Mouse (Mus musculus) midbrain, embryonic 11.5 days (tissue): Measurements from ENCODE around the gene Smurf2. TPM values are rescaled to one million over a fixed set of nuclear protein-coding genes. Genes with fewer than 3 reads are reported as not detected.
"Not testable (repeated sequence)": the region's sequence is repeated elsewhere in the genome, so short reads cannot be mapped to it uniquely, and the experiment has no call there.

Experiments used
- ATAC-seq: fragments of 200-750 bp; cut with Nextera tagmentation; 2 replicates; pipeline ENCODE4 v1.8.0; 2017; ENCODE audit warnings: moderate TSS enrichment, moderate library complexity; ENCODE audit not compliant: low FRiP score
- DNase-seq: peaks from one replicate; pipeline ENCODE4 v3.0.0; 2015; ENCODE audit warnings: low spot score; ENCODE audit errors: missing footprints
- H3K27ac ChIP-seq: fragments of 300-500 bp; sonication (generic); 2 replicates; pipeline ENCODE4 v1.5.1; 2014; ENCODE audit warnings: low read depth, low read length
- H3K27me3 ChIP-seq: fragments of 300-500 bp; sonication (generic); 2 replicates; pipeline ENCODE4 v1.6.1; 2014; ENCODE audit warnings: mild to moderate bottlenecking, low read length, moderate library complexity, mixed read lengths; ENCODE audit not compliant: control insufficient read depth, insufficient read depth
- H3K36me3 ChIP-seq: fragments of 300-500 bp; sonication (generic); 2 replicates; pipeline ENCODE4 v1.6.1; 2014; ENCODE audit warnings: mild to moderate bottlenecking, low read length, moderate library complexity, mixed read lengths; ENCODE audit not compliant: control insufficient read depth, insufficient read depth
- H3K4me1 ChIP-seq: fragments of 300-500 bp; sonication (generic); 2 replicates; pipeline ENCODE4 v1.6.1; 2014; ENCODE audit warnings: low read length; ENCODE audit not compliant: control insufficient read depth, insufficient read depth
- H3K4me2 ChIP-seq: fragments of 300-500 bp; sonication (generic); 2 replicates; pipeline ENCODE4 v1.6.1; 2014; ENCODE audit warnings: mild to moderate bottlenecking, moderate library complexity
- H3K4me3 ChIP-seq: fragments of 300-500 bp; sonication (generic); 2 replicates; pipeline ENCODE4 v1.5.1; 2014; ENCODE audit warnings: low read depth, low read length
- H3K9ac ChIP-seq: fragments of 300-500 bp; sonication (generic); 2 replicates; pipeline ENCODE4 v1.6.1; 2014; ENCODE audit warnings: low read length
- H3K9me3 ChIP-seq: fragments of 300-500 bp; sonication (generic); 2 replicates; pipeline ENCODE4 v1.6.1; 2016; ENCODE audit warnings: low read length; ENCODE audit not compliant: control insufficient read depth
- WGBS: fragments of 180-500 bp; shearing (Covaris S2); extraction: QIAGEN DNeasy Blood & Tissue Kit; methylation state at CpG from one replicate; pipeline ENCODE4 v1.1.7; 2014; 5-methylcytosine and 5-hydroxymethylcytosine counted together
- polyA plus RNA-seq: library from polyadenylated mRNA; unstranded; fragments of >200 nt; fragmentation: Nextera tagmentation; extraction: Ambion mirVana; gene quantifications from 2 replicates; pipeline ENCODE4 v1.2.1, GENCODE M21; 2014

The Smurf2 gene
- polyA plus RNA-seq, 1 experiment from 2014 or later, result 20.6 TPM

DNA sequence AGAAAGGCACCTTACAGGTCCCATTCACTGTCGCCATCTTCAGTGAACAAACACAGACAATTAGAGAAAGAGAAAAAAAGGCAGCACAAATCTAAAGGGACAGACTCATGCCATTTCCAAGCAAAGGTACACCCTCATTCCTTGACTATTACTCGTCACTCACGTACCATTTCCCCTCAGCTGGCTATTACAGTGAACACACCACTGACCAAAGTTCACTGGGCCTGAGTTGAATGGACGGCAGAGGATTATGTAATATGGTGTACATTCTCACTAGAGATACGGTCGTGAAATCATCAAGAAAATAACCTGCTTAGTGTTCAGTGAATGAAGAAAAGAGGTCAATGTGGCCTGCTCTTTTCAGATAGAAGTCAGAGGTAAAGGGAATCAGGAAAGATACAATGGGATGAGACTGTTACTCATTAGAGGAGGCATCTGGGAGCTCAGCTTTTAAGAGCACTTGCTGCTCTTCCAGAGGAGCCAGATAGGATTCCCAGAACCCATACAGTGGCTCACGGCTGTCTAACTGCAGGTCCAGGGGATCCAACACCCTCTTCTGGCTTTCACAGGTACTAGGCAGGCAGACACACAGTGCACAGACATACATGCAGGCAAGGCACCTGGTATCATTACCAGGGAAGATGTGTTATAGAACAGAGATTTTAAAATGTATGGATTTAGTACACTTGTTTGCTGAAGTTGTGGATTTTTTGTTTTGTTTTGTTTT is 107.9 kb downstream of the Smurf2 start:
- DNase-seq (no peak), ATAC-seq (no peak)
- Histone ChIP-seq H3K9me3 (no peaks in the 10 kb centered on the region), H3K9ac (no peak overlapping the region), H3K4me3 (no peak overlapping the region), H3K4me2 (no peak overlapping the region), H3K27me3 (no peaks in the 10 kb centered on the region), H3K4me1 (no peaks in the 10 kb centered on the region), H3K36me3 (peaks cover 5% of the 10 kb centered on the region), H3K27ac (no peak overlapping the region)
- 90% methylated on average over 7 of the region's 7 CpGs for WGBS

DNA sequence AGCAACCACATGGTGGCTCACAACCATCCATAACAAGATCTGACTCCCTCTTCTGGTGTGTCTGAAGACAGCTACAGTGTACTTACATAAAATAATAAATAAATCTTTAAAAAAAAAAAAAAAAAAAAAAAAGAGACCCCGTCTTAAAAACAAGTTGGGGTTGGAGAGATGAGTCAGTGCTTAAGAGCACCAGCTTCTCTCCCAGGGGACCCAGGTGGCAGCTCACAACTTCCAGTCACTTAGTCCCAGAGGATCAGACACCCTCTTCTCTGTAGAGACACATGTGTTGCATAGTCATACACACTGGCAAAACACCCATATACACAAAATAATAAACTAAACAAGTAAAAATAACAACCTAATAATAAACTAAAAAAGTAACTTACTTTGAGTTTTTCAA is 113.1 kb downstream of the Smurf2 start:
- H3K4me2 ChIP-seq, H3K27me3 ChIP-seq, H3K9me3 ChIP-seq, H3K4me1 ChIP-seq, H3K27ac ChIP-seq, H3K4me3 ChIP-seq, H3K9ac ChIP-seq, ATAC-seq, DNase-seq: not testable (repeated sequence)
- peaks cover 13% of the 10 kb centered on the region for H3K36me3 ChIP-seq
- WGBS, result 71% methylated on average over 1 of the region's 1 CpGs

DNA sequence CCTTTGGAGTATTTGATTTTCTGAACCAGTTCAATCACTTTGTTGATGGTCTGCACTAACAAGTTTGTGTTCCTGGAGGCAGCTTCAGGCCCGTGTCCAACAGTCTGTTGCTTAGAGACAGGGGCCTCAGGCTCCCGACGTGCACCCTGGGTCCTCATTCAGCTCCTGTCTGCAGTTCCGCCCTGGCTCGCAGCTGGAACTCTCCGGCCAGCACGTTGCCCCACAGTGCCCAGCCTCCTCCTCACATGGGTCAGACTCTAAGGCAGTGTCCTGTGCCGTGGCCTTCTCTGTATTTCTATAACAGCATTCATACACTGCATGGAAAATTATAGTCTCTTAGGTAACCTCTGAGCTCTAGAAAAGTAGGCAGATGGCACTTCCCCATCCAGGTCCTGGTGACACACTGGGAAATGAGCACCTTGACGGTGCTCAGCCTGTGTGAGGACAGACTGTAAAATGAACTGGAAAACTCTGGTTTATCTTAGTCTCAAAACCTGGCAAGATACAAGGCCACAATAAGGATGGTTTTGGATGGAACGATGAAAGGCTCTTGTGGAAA is 118.4 kb downstream of the Smurf2 start:
- Histone ChIP-seq H3K27ac (no peak overlapping the region), H3K4me2 (no peak overlapping the region), H3K4me3 (no peak overlapping the region), H3K4me1 (no peaks in the 10 kb centered on the region), H3K9me3 (no peaks in the 10 kb centered on the region; the same call in 1 of the 2 replicates), H3K9ac (no peak overlapping the region), H3K36me3 (peaks cover 36% of the 10 kb centered on the region), H3K27me3 (no peaks in the 10 kb centered on the region)
- ATAC-seq, result no peak
- DNase-seq, result no peak
- 91% methylated on average over 10 of the region's 10 CpGs for WGBS

DNA sequence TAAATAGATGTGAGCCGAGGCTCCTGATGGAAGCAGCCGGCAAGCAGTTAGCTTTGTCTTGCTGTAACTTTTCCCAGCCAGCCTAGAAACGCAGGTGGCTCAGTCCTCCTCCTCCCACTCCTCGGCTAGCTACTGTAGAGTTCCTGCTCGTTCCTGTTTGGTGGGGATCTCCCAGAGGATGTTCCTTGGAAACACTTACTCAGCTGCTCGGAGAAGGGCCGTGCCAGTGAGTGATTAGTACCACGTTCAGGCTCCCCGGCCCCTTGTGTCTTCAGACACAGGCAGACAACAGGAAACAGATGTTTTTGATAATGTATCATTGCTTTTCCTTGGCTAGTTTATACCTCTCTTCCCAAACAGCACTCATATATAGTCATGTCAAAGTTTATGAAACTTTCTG is 124.8 kb downstream of the Smurf2 start:
- ATAC-seq, result no peak
- no peak overlapping the region for H3K4me2 ChIP-seq
- H3K4me3 ChIP-seq, result no peak overlapping the region
- 74% methylated on average over 9 of the region's 9 CpGs for WGBS
- H3K4me1 ChIP-seq, result no peaks in the 10 kb centered on the region
- no peak for DNase-seq
- no peak overlapping the region for H3K9ac ChIP-seq
- H3K36me3 ChIP-seq, result peaks cover 21% of the 10 kb centered on the region
- no peaks in the 10 kb centered on the region for H3K27me3 ChIP-seq
- H3K27ac ChIP-seq, result no peak overlapping the region
- no peaks in the 10 kb centered on the region; the same call in 1 of the 2 replicates for H3K9me3 ChIP-seq

DNA sequence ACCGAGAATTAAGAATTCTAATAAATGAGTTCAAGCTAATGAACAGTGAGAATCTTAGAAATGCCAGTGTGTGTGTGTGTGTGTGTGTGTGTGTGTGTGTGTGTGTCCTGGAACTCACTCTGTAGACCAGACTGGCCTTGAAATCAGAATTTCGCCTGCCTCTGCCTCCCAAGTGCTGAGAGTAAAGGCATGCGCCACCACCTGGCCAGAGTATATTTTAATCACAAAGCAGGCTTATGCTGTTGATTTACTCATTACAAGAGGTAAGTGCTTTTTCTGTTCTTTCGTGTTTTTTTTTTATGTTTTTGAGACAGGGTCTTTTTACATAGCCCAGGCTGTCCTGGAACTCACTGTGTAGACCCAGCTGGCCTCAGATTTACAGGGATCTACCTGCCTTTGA is 126.7 kb downstream of the Smurf2 start:
- Histone ChIP-seq H3K27me3 (no peaks in the 10 kb centered on the region), H3K9me3 (no peaks in the 10 kb centered on the region; the same call in 1 of the 2 replicates), H3K4me2 (no peak overlapping the region), H3K9ac (no peak overlapping the region), H3K4me3 (no peak overlapping the region), H3K36me3 (peaks cover 13% of the 10 kb centered on the region), H3K4me1 (peaks cover 5% of the 10 kb centered on the region; the same call in 1 of the 2 replicates), H3K27ac (no peak overlapping the region)
- DNase-seq (no peak), ATAC-seq (no peak)
- WGBS, result 72% methylated on average over 4 of the region's 4 CpGs

DNA sequence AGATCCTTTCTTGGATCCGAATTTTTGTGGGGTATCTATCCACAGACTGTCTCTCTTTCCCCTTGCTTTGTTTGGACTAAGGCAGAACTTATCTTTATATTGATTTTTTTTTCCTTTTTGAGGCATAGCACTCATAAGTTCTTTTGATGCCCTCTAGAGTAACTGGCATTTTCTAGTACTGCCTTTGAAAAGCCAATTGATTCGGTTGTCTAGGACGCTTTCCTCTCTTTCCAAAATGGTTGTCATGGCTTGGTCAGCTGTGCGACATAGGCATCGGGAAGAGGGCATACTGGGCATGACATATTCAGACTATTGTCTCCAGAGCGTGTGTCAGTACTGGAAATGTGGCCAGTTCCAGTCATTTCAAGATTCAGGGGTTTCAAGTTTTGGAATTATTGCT is 130.9 kb downstream of the Smurf2 start:
- peak; percentile 92 for DNase-seq
- peaks cover 4% of the 10 kb centered on the region; the same call in 1 of the 2 replicates for H3K36me3 ChIP-seq
- 0% methylated on average over 6 of the region's 6 CpGs for WGBS

DNA sequence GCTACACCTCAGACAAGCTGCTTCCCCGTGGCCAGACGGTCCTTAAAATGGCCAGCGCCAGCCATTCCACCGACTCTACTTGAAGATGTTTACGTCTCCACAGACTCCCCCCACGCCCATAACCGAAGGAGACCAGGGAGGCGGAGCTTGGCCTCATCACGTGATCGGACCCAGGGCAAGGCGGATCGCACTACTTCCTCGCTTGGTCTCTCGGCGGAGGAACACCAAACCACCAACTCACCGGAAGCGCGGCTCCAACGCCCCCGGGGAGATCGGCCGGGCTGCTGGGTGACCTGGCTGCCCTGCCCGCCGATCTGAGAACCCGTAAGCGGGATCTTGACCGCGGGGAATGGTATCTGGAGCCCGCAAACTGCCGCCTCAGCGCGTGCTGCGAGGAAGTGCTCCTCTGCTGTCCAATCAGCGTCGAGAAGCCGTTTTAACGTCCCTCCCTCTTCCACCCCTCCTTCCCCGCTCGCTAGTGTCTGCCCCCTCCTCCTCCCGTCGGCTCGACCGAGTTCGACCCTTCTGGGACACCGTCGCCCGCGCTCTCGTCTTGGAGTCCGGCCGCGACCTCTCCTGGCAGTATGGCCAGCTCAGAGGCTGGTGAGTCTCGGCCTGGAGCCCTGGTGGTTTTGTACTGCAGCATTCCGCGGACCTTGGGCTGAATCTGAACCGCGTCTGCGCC is 131.6 kb downstream of the Smurf2 start, which contains the start of the genes Ddx5 and Cep95:
Gene Ddx5, minus strand, starts transcription at position 411 of the 685 bp plus-strand sequence.
Gene Cep95, plus strand, starts transcription at position 478 of the 685 bp plus-strand sequence.
- Histone ChIP-seq H3K36me3 (peaks cover 6% of the 10 kb centered on the region; the same call in 1 of the 2 replicates), H3K27me3 (no peaks in the 10 kb centered on the region), H3K4me3 (peak within 1 kb of the TSS; percentile 98), H3K27ac (peak within 1 kb of the TSS; percentile 98), H3K4me2 (peak within 1 kb of the TSS; percentile 64), H3K9ac (peak within 1 kb of the TSS; percentile 100), H3K9me3 (no peaks in the 10 kb centered on the region), H3K4me1 (peaks cover 15% of the 10 kb centered on the region)
- ATAC-seq, result peak; percentile 93
- DNase-seq, result peak; percentile 100
- under 1% methylated on average over 58 of the region's 58 CpGs for WGBS

More for the DNA sequence above, 130.9 kb downstream of the Smurf2 start:
- no peak for ATAC-seq
- Histone ChIP-seq H3K27me3 (no peaks in the 10 kb centered on the region), H3K4me3 (peak overlapping the region; percentile 98), H3K4me2 (peak overlapping the region; percentile 64), H3K9ac (peak overlapping the region; percentile 100), H3K9me3 (no peaks in the 10 kb centered on the region), H3K27ac (peak overlapping the region; percentile 98), H3K4me1 (peaks cover 15% of the 10 kb centered on the region)

DNA sequence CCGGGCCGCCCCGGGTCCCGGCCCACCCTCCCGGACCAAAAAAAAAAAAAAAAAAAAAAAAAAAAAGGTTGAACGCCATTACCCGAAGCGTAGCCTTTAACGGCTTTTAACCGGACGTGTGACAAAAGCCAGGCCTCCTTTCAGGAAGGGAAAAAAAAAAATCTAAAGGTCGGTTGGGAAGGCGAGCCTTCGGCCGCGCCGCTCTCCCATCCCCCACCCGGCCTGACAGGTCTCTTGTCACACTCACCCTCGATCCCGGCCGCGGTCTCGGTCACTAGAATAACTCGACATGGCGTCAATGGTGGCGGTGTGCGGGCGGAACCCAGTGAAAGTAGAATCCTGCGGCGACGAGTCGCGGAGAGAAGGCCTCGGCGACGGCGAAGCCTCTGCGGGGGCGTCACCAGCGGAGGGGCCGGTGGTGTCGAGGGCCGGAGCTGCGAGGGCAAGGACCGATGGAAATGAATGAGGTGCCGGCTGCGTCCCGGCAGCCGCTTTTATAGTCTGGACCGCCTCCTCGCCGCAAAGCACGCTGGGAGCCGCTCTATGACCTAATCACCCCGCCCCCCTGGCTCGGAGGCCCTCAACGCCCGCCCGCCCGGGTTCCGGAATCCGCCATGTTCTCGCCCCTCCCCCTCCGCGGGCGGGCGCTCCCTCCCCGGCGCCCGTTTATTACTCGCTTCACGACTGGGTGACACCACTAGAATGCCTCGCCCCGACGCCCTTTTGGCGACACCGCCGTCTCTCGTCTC is 132.3 kb downstream of the Smurf2 start:
- Histone ChIP-seq H3K27me3 (no peaks in the 10 kb centered on the region), H3K9me3 (no peaks in the 10 kb centered on the region), H3K27ac (peak overlapping the region; percentile 98), H3K4me3 (peak overlapping the region; percentile 98), H3K4me1 (peaks cover 15% of the 10 kb centered on the region), H3K36me3 (peaks cover 13% of the 10 kb centered on the region), H3K4me2 (peak overlapping the region; percentile 64), H3K9ac (peak overlapping the region; percentile 100)
- DNase-seq, result no peak
- peak; percentile 77 for ATAC-seq
- WGBS, result under 1% methylated on average over 77 of the region's 79 CpGs
